Comparison of ENCODE assay signal across 17 mouse cellular contexts in genomic region chr1:191407246-191407645, GRCm38 (mm10).
"Had no signal": no experiment of that assay in that cellular context is flagged by ENCODE, and none has a peak within 500 bp of the region (broad histone marks: within the 10 kb centered on the region; RNA-seq: fewer than 3 reads in every experiment).

No protein-coding gene starts in this region.

- H3K27ac ChIP-seq: lung, embryonic 15.5 days; macrophage; midbrain, embryonic 13.5 days; midbrain, embryonic 15.5 days; neural tube, embryonic 12.5 days; stomach, embryonic 15.5 days; stomach, postnatal 0 days had no signal

- H3K27me3 ChIP-seq: lung, embryonic 15.5 days; midbrain, embryonic 13.5 days had no signal

- H3K4me3 ChIP-seq: lung, embryonic 15.5 days; megakaryocyte, embryonic 14.5 days; midbrain, embryonic 13.5 days; midbrain, embryonic 15.5 days; neural tube, embryonic 12.5 days; stomach, embryonic 15.5 days had no signal

- H3K36me3 ChIP-seq: lung, embryonic 15.5 days; midbrain, embryonic 13.5 days; midbrain, embryonic 15.5 days; neural tube, embryonic 12.5 days; stomach, embryonic 15.5 days had no signal

- H3K9me3 ChIP-seq: lung, embryonic 15.5 days; megakaryocyte, embryonic 14.5 days; midbrain, embryonic 13.5 days; midbrain, embryonic 15.5 days; neural tube, embryonic 12.5 days; stomach, embryonic 15.5 days had no signal

- DNase-seq: lung, adult 2 months; lung, postnatal 14 days; lung, postnatal 36 days; right cerebral cortex, postnatal 14 days; thymus, adult 2 months; thymus, postnatal 25 days; thymus, postnatal 4 days had no signal

- H3K4me2 ChIP-seq: lung, embryonic 15.5 days; midbrain, embryonic 11.5 days; midbrain, embryonic 13.5 days; midbrain, embryonic 15.5 days; neural tube, embryonic 12.5 days; stomach, embryonic 15.5 days had no signal

- H3K9ac ChIP-seq: lung, embryonic 15.5 days; midbrain, embryonic 13.5 days; midbrain, embryonic 15.5 days; neural tube, embryonic 12.5 days; stomach, embryonic 15.5 days had no signal

- ATAC-seq: lung, postnatal 0 days; midbrain, embryonic 13.5 days; midbrain, embryonic 15.5 days had no signal

- H3K4me1 ChIP-seq: lung, embryonic 15.5 days; midbrain, embryonic 13.5 days; midbrain, embryonic 15.5 days; neural tube, embryonic 12.5 days; stomach, embryonic 15.5 days had no signal
